Mouse (Mus musculus): ENCODE results near the gene Gm12355. TPM values are rescaled to one million over a fixed set of nuclear protein-coding genes. Genes with fewer than 3 reads are reported as not detected.
"Not testable (repeated sequence)": the region's sequence is repeated elsewhere in the genome, so short reads cannot be mapped to it uniquely, and the experiment has no call there.

Gm12355 gene
- polyA plus RNA-seq (2015; fragmentation: Nextera tagmentation; extraction: Ambion mirVana), result 0.48 and 0.54 TPM in 2 replicates

GRCm38 (mm10) chr11:98625611-98626410 lies at the start of gene Gm12355, which contains the start of gene Gsdma3:
TSS of gene Gm12355 (minus strand) at chr11:98625661.
TSS of gene Gsdma3 (plus strand) at chr11:98626360.
- Histone ChIP-seq H3K9ac (no peak within 1 kb of the TSS), H3K4me3 (no peak within 1 kb of the TSS), H3K36me3 (no peaks in the 10 kb centered on the region), H3K9me3 (no peaks in the 10 kb centered on the region), H3K4me1 (replicated peaks) (no peaks in the 10 kb centered on the region), H3K4me2 (no peak within 1 kb of the TSS), H3K27ac (replicated peaks) (no peak within 1 kb of the TSS), H3K27me3 (no peaks in the 10 kb centered on the region)
- WGBS, result 92% methylated on average over 10 of the region's 10 CpGs
- ATAC-seq (ENCODE audit: low FRiP score, low read depth), result no peak

- not testable (repeated sequence) for H3K9me3 ChIP-seq
- peak; percentile 38; the same call in 1 of the 2 replicates for ATAC-seq (ENCODE audit: low FRiP score, low read depth)
Measured at GRCm38 (mm10) chr11:98673136-98673535, 47.7 kb upstream of the Gm12355 start.

GRCm38 (mm10) chr11:98672482-98672881 lies 47.0 kb upstream of the Gm12355 start:
- WGBS, result 88% methylated on average over 5 of the region's 5 CpGs
- ATAC-seq (ENCODE audit: low FRiP score, low read depth), result no peak
- Histone ChIP-seq H3K36me3 (no peaks in the 10 kb centered on the region), H3K4me1 (replicated peaks) (no peaks in the 10 kb centered on the region), H3K27ac (replicated peaks) (no peak overlapping the region), H3K9me3 (no peaks in the 10 kb centered on the region), H3K27me3 (0 out of 2 replicates have a peak, but pooled peaks cover 2% of the 10 kb centered on the region), H3K4me3 (no peak overlapping the region), H3K9ac (no peak overlapping the region), H3K4me2 (no peak overlapping the region)

More at GRCm38 (mm10) chr11:98673136-98673535, 47.7 kb upstream of the Gm12355 start:
- H3K4me1 ChIP-seq (replicated peaks); H3K4me3 ChIP-seq; H3K27ac ChIP-seq (replicated peaks); H3K36me3 ChIP-seq; H3K9ac ChIP-seq; H3K27me3 ChIP-seq: not testable (repeated sequence)
- H3K4me2 ChIP-seq, result peak overlapping the region; percentile 32
- whole genome bisulfite sequencing, result 7% methylated on average over 7 of the region's 7 CpGs

GRCm38 (mm10) chr11:98671857-98672256 lies 46.4 kb upstream of the Gm12355 start:
- Histone ChIP-seq H3K9ac (no peak overlapping the region), H3K27ac (replicated peaks) (no peak overlapping the region), H3K4me2 (no peak overlapping the region), H3K27me3 (0 out of 2 replicates have a peak, but pooled peaks cover 2% of the 10 kb centered on the region), H3K36me3 (no peaks in the 10 kb centered on the region), H3K4me1 (replicated peaks) (no peaks in the 10 kb centered on the region), H3K9me3 (no peaks in the 10 kb centered on the region), H3K4me3 (no peak overlapping the region)
- 52% methylated on average over 5 of the region's 5 CpGs for WGBS
- no peak for ATAC-seq (ENCODE audit: low FRiP score, low read depth)

GRCm38 (mm10) chr11:98671284-98671815 lies 45.9 kb upstream of the Gm12355 start:
- ATAC-seq (ENCODE audit: low FRiP score, low read depth), result no peak
- no peak overlapping the region for H3K4me2 ChIP-seq
- H3K4me1 ChIP-seq (replicated peaks), result no peaks in the 10 kb centered on the region
- no peaks in the 10 kb centered on the region for H3K36me3 ChIP-seq
- 71% methylated on average over 3 of the region's 3 CpGs for WGBS
- no peak overlapping the region for H3K27ac ChIP-seq (replicated peaks)
- 0 out of 2 replicates have a peak, but pooled peaks cover 2% of the 10 kb centered on the region for H3K27me3 ChIP-seq
- H3K4me3 ChIP-seq, result no peak overlapping the region
- no peak overlapping the region for H3K9ac ChIP-seq
- H3K9me3 ChIP-seq, result no peaks in the 10 kb centered on the region

GRCm38 (mm10) chr11:98668984-98669383 lies 43.5 kb upstream of the Gm12355 start:
- Histone ChIP-seq H3K9ac (no peak overlapping the region), H3K4me1 (replicated peaks) (no peaks in the 10 kb centered on the region), H3K27ac (replicated peaks) (no peak overlapping the region), H3K36me3 (no peaks in the 10 kb centered on the region), H3K4me3 (no peak overlapping the region), H3K4me2 (no peak overlapping the region), H3K27me3 (0 out of 2 replicates have a peak, but pooled peaks cover 3% of the 10 kb centered on the region), H3K9me3 (no peaks in the 10 kb centered on the region)
- 54% methylated on average over 2 of the region's 2 CpGs for WGBS
- ATAC-seq (ENCODE audit: low FRiP score, low read depth), result no peak

GRCm38 (mm10) chr11:98664091-98664490 lies 38.6 kb upstream of the Gm12355 start, which contains the start of gene Gsdma:
TSS of gene Gsdma (plus strand) at chr11:98664351.
- H3K27ac ChIP-seq (replicated peaks), result no peak within 1 kb of the TSS
- 24% methylated on average over 4 of the region's 4 CpGs for WGBS
- H3K36me3 ChIP-seq, result no peaks in the 10 kb centered on the region
- no peak for ATAC-seq (ENCODE audit: low FRiP score, low read depth)
- no peak within 1 kb of the TSS for H3K4me3 ChIP-seq
- 0 out of 2 replicates have a peak, but pooled peaks cover 5% of the 10 kb centered on the region for H3K4me1 ChIP-seq (replicated peaks)
- no peak within 1 kb of the TSS for H3K4me2 ChIP-seq
- H3K27me3 ChIP-seq, result 0 out of 2 replicates have a peak, but pooled peaks cover 4% of the 10 kb centered on the region
- H3K9ac ChIP-seq, result no peak within 1 kb of the TSS
- H3K9me3 ChIP-seq, result no peaks in the 10 kb centered on the region

- H3K9ac ChIP-seq, result no peak overlapping the region
- 0 out of 2 replicates have a peak, but pooled peaks cover 2% of the 10 kb centered on the region for H3K27me3 ChIP-seq
- no peaks in the 10 kb centered on the region for H3K36me3 ChIP-seq
- H3K4me1 ChIP-seq (replicated peaks), result 0 out of 2 replicates have a peak, but pooled peaks cover 5% of the 10 kb centered on the region
- peak; percentile 66; the same call in 1 of the 2 replicates for ATAC-seq (ENCODE audit: low FRiP score, low read depth)
- H3K4me2 ChIP-seq, result peak overlapping the region; percentile 41
- H3K4me3 ChIP-seq, result no peak overlapping the region
- H3K27ac ChIP-seq (replicated peaks), result no peak overlapping the region
- no peaks in the 10 kb centered on the region for H3K9me3 ChIP-seq
- WGBS, result 8% methylated on average over 6 of the region's 6 CpGs
Measured at GRCm38 (mm10) chr11:98660517-98660916, 35.1 kb upstream of the Gm12355 start.

GRCm38 (mm10) chr11:98655076-98655475 lies 29.6 kb upstream of the Gm12355 start:
- H3K36me3 ChIP-seq; H3K27me3 ChIP-seq; H3K4me1 ChIP-seq (replicated peaks); H3K9ac ChIP-seq; ATAC-seq (ENCODE audit: low FRiP score, low read depth); H3K9me3 ChIP-seq; H3K4me2 ChIP-seq; H3K27ac ChIP-seq (replicated peaks); H3K4me3 ChIP-seq: not testable (repeated sequence)
- WGBS, result 14% methylated on average over 7 of the region's 7 CpGs

GRCm38 (mm10) chr11:98646459-98646858 lies 21.0 kb upstream of the Gm12355 start, which contains the start of gene Gsdma2:
TSS of gene Gsdma2 (plus strand) at chr11:98646759.
- Histone ChIP-seq H3K27ac (replicated peaks) (no peak within 1 kb of the TSS), H3K36me3 (no peaks in the 10 kb centered on the region), H3K9ac (no peak within 1 kb of the TSS), H3K27me3 (no peaks in the 10 kb centered on the region), H3K4me2 (no peak within 1 kb of the TSS), H3K4me1 (replicated peaks) (no peaks in the 10 kb centered on the region), H3K4me3 (no peak within 1 kb of the TSS), H3K9me3 (no peaks in the 10 kb centered on the region)
- no peak for ATAC-seq (ENCODE audit: low FRiP score, low read depth)
- WGBS, result 79% methylated on average over 2 of the region's 2 CpGs

- H3K9ac ChIP-seq, result no peak overlapping the region
- no peak for ATAC-seq (ENCODE audit: low FRiP score, low read depth)
- H3K4me2 ChIP-seq, result no peak overlapping the region
- H3K27me3 ChIP-seq, result no peaks in the 10 kb centered on the region
- no peak overlapping the region for H3K27ac ChIP-seq (replicated peaks)
- H3K9me3 ChIP-seq, result no peaks in the 10 kb centered on the region
- 82% methylated on average over 2 of the region's 2 CpGs for WGBS
- no peaks in the 10 kb centered on the region for H3K36me3 ChIP-seq
- H3K4me3 ChIP-seq, result no peak overlapping the region
- H3K4me1 ChIP-seq (replicated peaks), result no peaks in the 10 kb centered on the region
Measured at GRCm38 (mm10) chr11:98645946-98646345, 20.5 kb upstream of the Gm12355 start.

GRCm38 (mm10) chr11:98644757-98645156 lies 19.3 kb upstream of the Gm12355 start:
- Histone ChIP-seq H3K4me2 (no peak overlapping the region), H3K4me1 (replicated peaks) (no peaks in the 10 kb centered on the region), H3K9ac (no peak overlapping the region), H3K36me3 (no peaks in the 10 kb centered on the region), H3K4me3 (no peak overlapping the region), H3K27ac (replicated peaks) (no peak overlapping the region), H3K9me3 (no peaks in the 10 kb centered on the region), H3K27me3 (no peaks in the 10 kb centered on the region)
- ATAC-seq (ENCODE audit: low FRiP score, low read depth), result no peak
- 89% methylated on average over 3 of the region's 3 CpGs for WGBS

All from hindbrain, embryonic 15.5 days (tissue).